Mouse (Mus musculus): ENCODE measurements around the gene Txlna. TPM values are rescaled to one million over a fixed set of nuclear protein-coding genes. Genes with fewer than 3 reads are reported as not detected.

Gene Txlna
- polyA plus RNA-seq, 1 experiment from 2014 or later, result 37.3 TPM

DNA sequence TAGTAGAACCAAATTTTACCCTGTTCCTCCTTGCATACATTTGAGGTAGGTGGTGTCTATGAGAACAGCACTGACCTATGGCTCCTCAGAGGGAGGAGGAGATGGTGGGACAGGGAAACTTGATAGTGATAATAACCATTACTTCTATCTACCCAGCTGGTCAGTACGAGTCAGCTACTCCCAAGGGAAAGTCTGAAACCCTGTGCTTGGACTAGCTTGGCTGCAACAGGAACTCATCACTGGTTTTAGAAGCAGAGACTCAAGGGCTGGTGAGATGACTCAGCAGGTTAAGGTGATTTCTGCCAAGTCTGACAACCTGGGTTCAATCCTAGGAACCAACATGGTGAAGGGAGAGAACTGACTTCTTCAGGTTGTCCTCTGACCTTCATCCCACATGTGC, 7.8 kb upstream of the Txlna start:
- Histone ChIP-seq H3K4me2 (no peak overlapping the region), H3K27ac (replicated peaks) (no peak overlapping the region), H3K9me3 (replicated peaks) (no peaks in the 10 kb centered on the region), H3K27me3 (replicated peaks) (no peaks in the 10 kb centered on the region), H3K36me3 (peaks cover 81% of the 10 kb centered on the region), H3K4me1 (no peaks in the 10 kb centered on the region), H3K9ac (replicated peaks) (no peak overlapping the region), H3K4me3 (replicated peaks) (no peak overlapping the region)
- WGBS, result 93% methylated on average over 1 of the region's 1 CpGs
- ATAC-seq (ENCODE audit: low FRiP score), result no peak

DNA sequence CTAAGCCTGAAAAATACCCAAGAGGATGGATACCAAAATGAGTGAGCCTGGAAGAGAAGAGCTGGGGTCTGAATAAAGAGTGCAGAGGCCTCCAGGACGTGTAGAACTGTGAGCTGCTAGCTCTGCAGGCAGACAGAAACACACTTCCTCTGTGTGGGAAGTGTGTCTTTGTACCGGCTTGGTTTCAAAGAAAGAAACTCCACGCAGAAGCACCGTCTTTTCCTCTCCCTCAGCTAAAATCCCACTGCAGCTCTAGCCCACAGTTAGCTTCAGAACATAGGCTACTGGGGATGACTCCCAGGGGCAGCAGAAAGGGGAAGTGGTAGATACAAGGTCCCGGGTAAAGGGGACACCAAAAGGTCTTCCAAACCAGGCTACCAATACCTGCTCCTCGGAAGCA, 4.3 kb upstream of the Txlna start:
- no peaks in the 10 kb centered on the region for H3K27me3 ChIP-seq (replicated peaks)
- no peaks in the 10 kb centered on the region for H3K9me3 ChIP-seq (replicated peaks)
- 91% methylated on average over 6 of the region's 6 CpGs for WGBS
- H3K9ac ChIP-seq (replicated peaks), result no peak overlapping the region
- H3K27ac ChIP-seq (replicated peaks), result no peak overlapping the region
- H3K4me2 ChIP-seq, result no peak overlapping the region
- peaks cover 8% of the 10 kb centered on the region; the same call in 1 of the 2 replicates for H3K4me1 ChIP-seq
- no peak overlapping the region for H3K4me3 ChIP-seq (replicated peaks)
- peaks cover 56% of the 10 kb centered on the region for H3K36me3 ChIP-seq
- ATAC-seq (ENCODE audit: low FRiP score), result no peak

DNA sequence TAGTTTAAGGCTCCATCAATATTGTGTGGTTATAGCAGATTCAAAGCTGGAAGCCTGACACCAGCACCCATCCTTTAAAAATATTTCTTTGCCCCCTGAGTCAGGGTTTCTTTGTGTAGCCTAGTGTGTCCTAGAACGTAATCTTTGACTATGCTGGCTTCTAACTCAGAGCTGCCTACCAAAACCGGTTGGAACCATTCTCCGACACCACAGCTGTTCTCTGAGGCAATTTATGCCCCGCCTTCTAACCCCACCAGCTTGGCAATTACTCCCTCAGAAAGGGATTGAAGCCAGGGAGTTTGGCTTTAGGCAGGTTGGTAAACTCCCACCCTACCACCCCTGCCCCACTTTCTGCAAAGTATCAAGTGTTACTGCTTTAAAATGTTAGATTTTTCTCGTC, 891 bp upstream of the Txlna start:
- no peaks in the 10 kb centered on the region for H3K27me3 ChIP-seq (replicated peaks)
- 0 out of 2 replicates have a peak overlapping the region, but pooled peaks have one; percentile 28 for H3K9ac ChIP-seq (replicated peaks)
- no peak for ATAC-seq (ENCODE audit: low FRiP score)
- H3K4me1 ChIP-seq, result peaks cover 37% of the 10 kb centered on the region
- H3K4me3 ChIP-seq (replicated peaks), result 0 out of 2 replicates have a peak overlapping the region, but pooled peaks have one; percentile 6
- peaks cover 35% of the 10 kb centered on the region for H3K36me3 ChIP-seq
- peak overlapping the region; percentile 94 for H3K4me2 ChIP-seq
- 43% methylated on average over 5 of the region's 5 CpGs for WGBS
- H3K9me3 ChIP-seq (replicated peaks), result no peaks in the 10 kb centered on the region
- peak overlapping the region; percentile 54; the same call in 1 of the 2 replicates for H3K27ac ChIP-seq (replicated peaks)

DNA sequence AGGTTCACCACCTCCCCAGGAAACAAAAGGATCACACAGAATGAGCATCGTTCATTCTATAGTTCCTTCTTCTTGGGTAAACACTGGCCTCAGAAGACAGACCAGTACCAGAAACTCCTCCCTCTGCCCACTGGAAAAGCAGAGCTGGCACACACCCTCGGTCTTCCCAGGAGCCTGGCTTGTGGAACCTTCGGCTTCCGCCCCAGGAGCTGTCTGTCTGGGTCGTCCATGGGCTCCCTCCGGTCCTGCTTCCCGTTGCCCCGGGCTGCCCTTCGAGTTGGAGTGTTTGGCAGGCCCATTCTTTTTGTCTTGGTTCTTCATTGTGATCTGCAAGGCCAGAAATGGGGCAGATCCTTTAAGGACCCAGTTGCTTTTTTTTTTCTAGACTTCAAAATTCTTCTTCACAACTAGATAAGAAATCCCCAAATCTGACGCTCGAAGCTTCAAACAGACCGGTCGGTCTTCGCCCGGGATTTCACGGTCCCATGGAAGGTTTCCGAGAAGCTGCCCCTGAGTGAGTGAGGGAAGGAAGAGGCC, 696 bp downstream of the Txlna start:
- peak overlapping the region; percentile 97 for H3K27ac ChIP-seq (replicated peaks)
- peak overlapping the region; percentile 76 for H3K9ac ChIP-seq (replicated peaks)
- H3K4me2 ChIP-seq, result peak overlapping the region; percentile 94
- H3K27me3 ChIP-seq (replicated peaks), result no peaks in the 10 kb centered on the region
- peak overlapping the region; percentile 65 for H3K4me3 ChIP-seq (replicated peaks)
- WGBS, result 6% methylated on average over 17 of the region's 17 CpGs
- peaks cover 38% of the 10 kb centered on the region for H3K36me3 ChIP-seq
- H3K9me3 ChIP-seq (replicated peaks), result no peaks in the 10 kb centered on the region
- no peak for ATAC-seq (ENCODE audit: low FRiP score)
- peaks cover 37% of the 10 kb centered on the region for H3K4me1 ChIP-seq

DNA sequence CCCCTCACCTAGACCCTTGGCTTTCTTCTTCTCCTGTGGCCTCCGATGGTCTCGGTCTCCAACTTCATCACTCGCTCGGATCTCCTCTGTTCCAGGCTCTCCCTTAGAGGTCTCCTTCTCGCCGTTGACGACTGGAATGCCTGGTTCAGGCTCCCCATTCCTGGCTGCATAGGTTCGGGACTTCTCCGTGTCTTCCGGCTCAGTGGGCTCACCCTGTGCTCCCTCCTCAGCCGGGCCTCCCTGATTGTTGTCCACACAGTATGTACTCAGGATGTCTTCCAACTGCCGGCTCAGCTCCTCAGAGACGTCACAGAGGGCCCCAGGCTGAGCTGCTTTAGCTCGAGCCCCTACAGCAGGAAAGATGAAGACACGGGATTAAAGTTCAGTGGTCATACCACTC, 1.6 kb downstream of the Txlna start:
- no peak for ATAC-seq (ENCODE audit: low FRiP score)
- H3K27ac ChIP-seq (replicated peaks), result no peak overlapping the region
- peaks cover 38% of the 10 kb centered on the region for H3K36me3 ChIP-seq
- peak overlapping the region; percentile 94 for H3K4me2 ChIP-seq
- no peaks in the 10 kb centered on the region for H3K9me3 ChIP-seq (replicated peaks)
- peak overlapping the region; percentile 65 for H3K4me3 ChIP-seq (replicated peaks)
- no peak overlapping the region for H3K9ac ChIP-seq (replicated peaks)
- 88% methylated on average over 15 of the region's 15 CpGs for WGBS
- H3K27me3 ChIP-seq (replicated peaks), result no peaks in the 10 kb centered on the region
- H3K4me1 ChIP-seq, result peaks cover 37% of the 10 kb centered on the region

GRCm38 (mm10) chr4:129633852-129634251, 7.0 kb downstream of the Txlna start:
- Histone ChIP-seq H3K9ac (replicated peaks) (no peak overlapping the region), H3K4me3 (replicated peaks) (no peak overlapping the region), H3K4me1 (peaks cover 26% of the 10 kb centered on the region), H3K36me3 (peaks cover 87% of the 10 kb centered on the region), H3K4me2 (no peak overlapping the region), H3K9me3 (replicated peaks) (no peaks in the 10 kb centered on the region), H3K27me3 (replicated peaks) (no peaks in the 10 kb centered on the region), H3K27ac (replicated peaks) (no peak overlapping the region)
- 93% methylated on average over 6 of the region's 6 CpGs for WGBS
- no peak for ATAC-seq (ENCODE audit: low FRiP score)

- no peak overlapping the region for H3K4me3 ChIP-seq (replicated peaks)
- no peak overlapping the region for H3K4me2 ChIP-seq
- H3K4me1 ChIP-seq, result peaks cover 9% of the 10 kb centered on the region
- H3K9ac ChIP-seq (replicated peaks), result no peak overlapping the region
- H3K36me3 ChIP-seq, result peaks cover 95% of the 10 kb centered on the region
- no peaks in the 10 kb centered on the region for H3K27me3 ChIP-seq (replicated peaks)
- no peak overlapping the region for H3K27ac ChIP-seq (replicated peaks)
- ATAC-seq (ENCODE audit: low FRiP score), result no peak
- 93% methylated on average over 12 of the region's 12 CpGs for WGBS
- no peaks in the 10 kb centered on the region for H3K9me3 ChIP-seq (replicated peaks)
Observed at GRCm38 (mm10) chr4:129631867-129632266, 9.0 kb downstream of the Txlna start.

GRCm38 (mm10) chr4:129630944-129631343, 9.9 kb downstream of the Txlna start:
- Histone ChIP-seq H3K9me3 (replicated peaks) (no peaks in the 10 kb centered on the region), H3K27ac (replicated peaks) (no peak overlapping the region), H3K36me3 (peaks cover 95% of the 10 kb centered on the region), H3K9ac (replicated peaks) (no peak overlapping the region), H3K4me2 (no peak overlapping the region), H3K4me3 (replicated peaks) (no peak overlapping the region), H3K4me1 (peaks cover 12% of the 10 kb centered on the region), H3K27me3 (replicated peaks) (no peaks in the 10 kb centered on the region)
- 68% methylated on average over 4 of the region's 4 CpGs for WGBS
- ATAC-seq (ENCODE audit: low FRiP score), result no peak

DNA sequence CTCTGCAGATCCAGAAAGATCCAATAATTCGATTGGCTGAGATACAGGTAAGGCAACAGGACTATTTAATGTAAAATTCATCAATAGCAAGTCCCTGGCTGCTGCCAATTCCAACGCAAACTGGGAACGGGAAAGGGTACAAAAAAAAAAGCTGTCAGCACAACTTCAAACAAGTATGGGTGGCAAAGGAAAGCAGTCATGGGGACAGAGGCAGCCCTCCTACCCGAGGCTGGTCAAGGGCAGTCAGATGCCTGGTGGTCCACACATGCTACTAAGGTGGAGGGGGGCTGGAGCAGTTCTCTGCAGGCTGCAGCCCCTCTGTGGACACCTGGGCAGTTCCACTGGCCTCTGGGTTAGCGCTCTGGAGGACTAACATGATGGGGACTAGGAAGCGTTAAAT, 14.8 kb downstream of the Txlna start:
- 77% methylated on average over 6 of the region's 6 CpGs for WGBS

DNA sequence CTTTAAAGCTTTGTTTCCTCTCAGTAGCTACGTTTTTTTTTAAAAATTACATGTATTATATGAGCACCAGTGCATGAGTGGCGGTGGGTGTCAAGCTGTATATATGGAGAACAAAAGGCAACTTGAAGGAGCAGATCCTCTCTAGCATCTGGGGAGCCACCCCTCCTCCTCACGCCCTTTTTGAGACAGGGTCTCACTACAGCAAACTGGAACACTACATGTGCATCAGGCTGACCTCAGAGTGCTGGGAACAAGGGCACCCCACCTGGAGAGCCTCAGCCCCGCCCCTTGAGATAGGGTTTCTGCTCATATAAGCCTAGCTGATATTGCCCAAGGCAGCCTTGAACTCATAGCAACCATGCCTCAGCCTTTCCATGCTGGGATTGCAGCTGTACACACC, 15.4 kb downstream of the Txlna start:
- Histone ChIP-seq H3K9me3 (replicated peaks) (no peaks in the 10 kb centered on the region), H3K27ac (replicated peaks) (peak overlapping the region; percentile 93), H3K36me3 (peaks cover 45% of the 10 kb centered on the region), H3K27me3 (replicated peaks) (no peaks in the 10 kb centered on the region), H3K4me2 (peak overlapping the region; percentile 68), H3K4me3 (replicated peaks) (0 out of 2 replicates have a peak overlapping the region, but pooled peaks have one; percentile 64), H3K4me1 (peaks cover 47% of the 10 kb centered on the region), H3K9ac (replicated peaks) (peak overlapping the region; percentile 74)
- no peak for ATAC-seq (ENCODE audit: low FRiP score)
- 49% methylated on average over 4 of the region's 4 CpGs for WGBS

More for the DNA sequence above, 14.8 kb downstream of the Txlna start:
- Histone ChIP-seq H3K4me2 (no peak overlapping the region), H3K27me3 (replicated peaks) (no peaks in the 10 kb centered on the region), H3K9ac (replicated peaks) (no peak overlapping the region), H3K27ac (replicated peaks) (peak overlapping the region; percentile 93), H3K36me3 (peaks cover 51% of the 10 kb centered on the region), H3K4me3 (replicated peaks) (no peak overlapping the region), H3K4me1 (peaks cover 44% of the 10 kb centered on the region), H3K9me3 (replicated peaks) (no peaks in the 10 kb centered on the region)
- no peak for ATAC-seq (ENCODE audit: low FRiP score)

DNA sequence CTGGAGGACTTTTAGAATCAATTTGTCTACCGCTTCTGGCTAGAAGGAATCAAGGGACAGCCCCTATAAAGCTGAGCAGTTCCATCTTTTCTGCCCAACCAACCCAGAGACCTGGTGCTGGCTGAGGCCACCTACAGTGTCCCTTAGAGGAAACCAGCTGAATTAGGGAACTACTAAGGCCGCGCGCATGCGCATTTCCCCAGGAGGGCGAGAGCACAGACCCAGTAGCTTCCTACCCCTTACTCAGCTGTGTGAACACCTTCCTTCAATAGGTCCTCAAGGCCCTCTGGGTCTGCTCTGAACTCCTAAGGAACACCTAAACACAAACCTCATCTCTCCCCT, 15.9 kb downstream of the Txlna start:
- WGBS, result 5% methylated on average over 6 of the region's 6 CpGs
- peak overlapping the region; percentile 64 for H3K4me3 ChIP-seq (replicated peaks)

DNA sequence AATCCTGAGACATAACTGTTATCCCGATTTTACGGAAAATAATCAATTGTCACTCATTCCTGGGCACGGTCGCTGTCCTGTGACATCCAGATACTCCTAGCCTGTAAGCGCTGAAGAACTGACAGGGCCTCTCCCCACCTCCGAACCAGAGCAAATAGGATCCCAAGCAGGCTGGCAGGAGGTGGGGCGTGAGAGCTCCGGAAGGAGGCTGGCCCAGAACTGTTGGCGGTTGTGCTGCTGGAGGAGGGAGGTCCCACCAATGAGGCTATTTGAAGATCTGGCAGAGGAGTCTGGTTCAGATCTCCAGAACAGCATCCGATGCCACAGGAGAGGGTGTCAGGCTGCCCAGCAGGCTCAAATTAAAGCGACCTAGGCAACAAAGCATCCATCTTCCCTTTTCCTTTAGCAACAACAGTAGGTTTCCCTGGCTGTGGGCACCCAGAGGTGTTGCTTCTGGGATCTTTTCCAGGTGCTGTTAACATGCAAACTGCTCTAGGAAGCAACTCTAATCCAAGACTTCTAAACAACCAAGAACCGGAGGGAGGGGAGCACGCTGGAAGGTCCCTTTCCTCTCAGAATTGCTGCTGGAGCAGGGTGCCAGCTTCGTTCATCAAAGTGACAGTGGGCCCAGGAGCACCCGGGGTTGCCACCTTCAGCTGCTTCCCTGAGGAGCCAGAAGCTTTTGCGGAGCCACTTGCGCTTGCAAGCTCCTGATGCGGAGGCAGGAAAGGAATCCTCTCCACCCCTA, 16.4 kb downstream of the Txlna start:
- H3K4me3 ChIP-seq (replicated peaks), result peak overlapping the region; percentile 64
- WGBS, result 0% methylated on average over 18 of the region's 18 CpGs
- H3K4me2 ChIP-seq, result peak overlapping the region; percentile 68
- H3K9me3 ChIP-seq (replicated peaks), result no peaks in the 10 kb centered on the region
- ATAC-seq (ENCODE audit: low FRiP score), result peak; percentile 94
- H3K36me3 ChIP-seq, result peaks cover 39% of the 10 kb centered on the region
- peak overlapping the region; percentile 74 for H3K9ac ChIP-seq (replicated peaks)
- peaks cover 48% of the 10 kb centered on the region for H3K4me1 ChIP-seq
- no peaks in the 10 kb centered on the region for H3K27me3 ChIP-seq (replicated peaks)
- H3K27ac ChIP-seq (replicated peaks), result peak overlapping the region; percentile 93

More for the DNA sequence above, 15.9 kb downstream of the Txlna start:
- H3K9me3 ChIP-seq (replicated peaks), result no peaks in the 10 kb centered on the region
- peak overlapping the region; percentile 68 for H3K4me2 ChIP-seq
- H3K9ac ChIP-seq (replicated peaks), result peak overlapping the region; percentile 74
- H3K36me3 ChIP-seq, result peaks cover 43% of the 10 kb centered on the region
- H3K27me3 ChIP-seq (replicated peaks), result no peaks in the 10 kb centered on the region
- H3K4me1 ChIP-seq, result peaks cover 48% of the 10 kb centered on the region
- peak overlapping the region; percentile 93 for H3K27ac ChIP-seq (replicated peaks)
- ATAC-seq (ENCODE audit: low FRiP score), result peak; percentile 10; the same call in 1 of the 2 replicates
